In genomic region chr12:5186645-5187044, GRCm38 (mm10) we compare ENCODE assay signal across 12 mouse cellular contexts.
DNase-seq lines count a peak whose midpoint lies in the region; ATAC-seq lines count a peak whose summit lies in the region.
"Had no signal": no experiment of that assay in that cellular context is flagged by ENCODE, and none has a peak within 500 bp of the region (broad histone marks: within the 10 kb centered on the region; RNA-seq: fewer than 3 reads in every experiment).

No protein-coding gene starts in this region.

- peaks cover 57% of the 10 kb centered on the region for H3K4me1 ChIP-seq in limb, embryonic 12.5 days (replicated peaks)
- peaks cover 55% of the 10 kb centered on the region for H3K4me1 ChIP-seq in limb, embryonic 10.5 days
- peaks cover 2% of the 10 kb centered on the region; the same call in 1 of the 2 replicates for H3K4me1 ChIP-seq in liver, embryonic 11.5 days (replicated peaks; ENCODE audit: control insufficient read depth, insufficient read depth, low read length)

- H3K27me3 ChIP-seq in limb, embryonic 12.5 days: no peaks in the 10 kb centered on the region
- no peaks in the 10 kb centered on the region for H3K27me3 ChIP-seq in limb, embryonic 10.5 days (ENCODE audit: low read depth, poor library complexity, severe bottlenecking)
- H3K27me3 ChIP-seq in liver, embryonic 11.5 days (replicated peaks; ENCODE audit: control insufficient read depth, insufficient read depth, low read length): no peaks in the 10 kb centered on the region

- peak; percentile 45 for DNase-seq in gastrocnemius, postnatal 14 days
- no peak for DNase-seq in gastrocnemius, adult 18-20 months (ENCODE audit: low spot score)
- no peak for DNase-seq in limb, embryonic 10.5 days (ENCODE audit: low spot score)
- peak; percentile 68 for DNase-seq in cerebellum, adult 11 months
- DNase-seq in kidney, postnatal 10 days: peak; percentile 41
- DNase-seq in frontal cortex, postnatal 10 days (ENCODE audit: low spot score in 2 of 2): no peak
- DNase-seq in liver, embryonic 11.5 days (ENCODE audit: low spot score): no peak
- DNase-seq: embryo, embryonic 11 days; liver, postnatal 0 days; right cerebral cortex, postnatal 14 days; thymus, adult 2 months had no signal

- no peaks in the 10 kb centered on the region for H3K9me3 ChIP-seq in limb, embryonic 12.5 days
- no peaks in the 10 kb centered on the region for H3K9me3 ChIP-seq in limb, embryonic 10.5 days (replicated peaks)
- H3K9me3 ChIP-seq in liver, embryonic 11.5 days (ENCODE audit: control insufficient read depth, low read length): no peaks in the 10 kb centered on the region

- no peak overlapping the region for H3K9ac ChIP-seq in limb, embryonic 12.5 days (replicated peaks)
- H3K9ac ChIP-seq in liver, embryonic 11.5 days (ENCODE audit: low read depth, low read length): no peak overlapping the region
- H3K9ac ChIP-seq: liver, postnatal 0 days had no signal

- intact Hi-C loops in gastrocnemius, postnatal 14 days (cut with DNase I; ENCODE audit: low total_unique reads): no loop called here

- H3K27ac ChIP-seq in limb, embryonic 12.5 days: peak overlapping the region; percentile 32
- H3K27ac ChIP-seq in limb, embryonic 10.5 days: no peak overlapping the region
- H3K27ac ChIP-seq in liver, embryonic 11.5 days (ENCODE audit: low read depth, low read length): no peak overlapping the region

- ATAC-seq in limb, embryonic 12.5 days (ENCODE audit: insufficient number of reproducible peaks, insufficient read depth, low FRiP score, low TSS enrichment, low read depth): no peak
- ATAC-seq in liver, embryonic 11.5 days (replicated peaks; ENCODE audit: low FRiP score): no peak
- ATAC-seq: liver, postnatal 0 days had no signal

- no peak overlapping the region for H3K4me2 ChIP-seq in limb, embryonic 12.5 days
- no peak overlapping the region for H3K4me2 ChIP-seq in liver, embryonic 11.5 days

- H3K36me3 ChIP-seq in limb, embryonic 12.5 days: no peaks in the 10 kb centered on the region
- H3K36me3 ChIP-seq in limb, embryonic 10.5 days: no peaks in the 10 kb centered on the region
- H3K36me3 ChIP-seq in liver, embryonic 11.5 days (ENCODE audit: control insufficient read depth, insufficient read depth, low read length): no peaks in the 10 kb centered on the region

- H3K4me3 ChIP-seq in limb, embryonic 12.5 days (replicated peaks): no peak overlapping the region
- no peak overlapping the region for H3K4me3 ChIP-seq in limb, embryonic 10.5 days
- H3K4me3 ChIP-seq in liver, embryonic 11.5 days (ENCODE audit: low read depth, low read length): no peak overlapping the region

- 30% methylated on average over 1 of the region's 1 CpGs for WGBS in limb, embryonic 12.5 days
- 61% methylated on average over 1 of the region's 1 CpGs for WGBS in limb, embryonic 10.5 days
- WGBS in liver, embryonic 11.5 days: 76% methylated on average over 1 of the region's 1 CpGs

Comparison
In these comparisons a context has a peak if more than half of its experiments do, and no peak if none do; other contexts are left out.
1. DNase-seq: peak in gastrocnemius, postnatal 14 days (single experiment), cerebellum, adult 11 months (single experiment) and kidney, postnatal 10 days (single experiment); none in gastrocnemius, adult 18-20 months (single experiment), limb, embryonic 10.5 days (single experiment), frontal cortex, postnatal 10 days (0 of 2) and liver, embryonic 11.5 days (single experiment).